Mouse (Mus musculus) liver, adult 10 weeks (tissue): Measurements from ENCODE around the gene Ankrd35. TPM values are rescaled to one million over a fixed set of nuclear protein-coding genes. Genes with fewer than 3 reads are reported as not detected.

Experiments used
- polyA plus RNA-seq: library from polyadenylated mRNA; stranded (reverse); fragments of 350-450 nt; fragmentation: Illumina TruSeq; extraction: RNeasy Lipid Tissue Mini Kit (QIAGEN cat#74804); gene quantifications from one replicate; pipeline ENCODE4 v1.2.3, GENCODE M21; 2014; ENCODE audit warnings: low read depth, low replicate concordance

The Ankrd35 gene
- not detected for polyA plus RNA-seq

GRCm38 (mm10) chr3:96669727-96670468 lies at the start of gene Ankrd35:
Ankrd35 (plus strand) TSS chr3:96670131.

DNA sequence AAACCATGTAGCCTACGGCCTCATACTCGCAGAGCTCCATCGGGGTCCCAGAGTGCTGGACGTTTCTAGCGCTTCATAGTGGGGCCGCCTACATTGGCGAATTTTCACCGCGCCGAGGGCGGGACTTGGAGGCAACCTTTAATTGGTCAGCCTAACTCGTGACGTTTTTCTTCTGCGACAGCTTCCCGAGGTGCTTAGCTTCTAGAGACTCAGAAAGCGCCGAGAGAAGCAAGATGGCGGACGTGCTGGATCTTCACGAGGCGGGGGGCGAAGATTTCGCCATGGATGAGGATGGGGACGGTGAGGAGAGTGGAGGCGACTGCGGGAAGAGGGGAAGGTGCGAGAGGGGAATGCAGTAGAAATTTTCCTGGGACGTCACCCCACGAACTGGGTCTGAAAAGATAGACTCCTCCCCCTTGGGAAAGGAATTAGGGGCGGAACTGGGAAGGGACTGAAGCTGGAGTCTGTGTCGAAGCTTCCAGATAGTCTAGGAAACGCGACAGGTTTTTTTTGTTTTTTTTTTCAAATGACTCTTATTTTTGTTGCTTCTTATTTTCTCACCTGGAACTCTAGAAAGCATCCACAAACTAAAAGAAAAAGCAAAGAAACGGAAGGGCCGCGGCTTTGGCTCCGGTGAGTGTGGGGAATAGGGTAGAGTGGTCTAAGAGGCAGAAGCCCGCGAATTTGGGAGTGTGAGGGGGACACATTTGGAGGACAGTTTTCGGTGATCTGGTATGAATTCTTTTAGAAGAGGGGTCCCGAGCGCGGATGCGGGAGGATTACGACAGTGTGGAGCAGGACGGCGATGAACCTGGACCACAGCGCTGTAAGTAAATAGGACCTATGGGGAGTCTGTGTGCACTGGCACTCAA lies 40.0 kb upstream of the Ankrd35 start, which contains the start of gene Rbm8a:
Rbm8a (plus strand) TSS at position 205 of the 872 bp plus-strand sequence.

DNA sequence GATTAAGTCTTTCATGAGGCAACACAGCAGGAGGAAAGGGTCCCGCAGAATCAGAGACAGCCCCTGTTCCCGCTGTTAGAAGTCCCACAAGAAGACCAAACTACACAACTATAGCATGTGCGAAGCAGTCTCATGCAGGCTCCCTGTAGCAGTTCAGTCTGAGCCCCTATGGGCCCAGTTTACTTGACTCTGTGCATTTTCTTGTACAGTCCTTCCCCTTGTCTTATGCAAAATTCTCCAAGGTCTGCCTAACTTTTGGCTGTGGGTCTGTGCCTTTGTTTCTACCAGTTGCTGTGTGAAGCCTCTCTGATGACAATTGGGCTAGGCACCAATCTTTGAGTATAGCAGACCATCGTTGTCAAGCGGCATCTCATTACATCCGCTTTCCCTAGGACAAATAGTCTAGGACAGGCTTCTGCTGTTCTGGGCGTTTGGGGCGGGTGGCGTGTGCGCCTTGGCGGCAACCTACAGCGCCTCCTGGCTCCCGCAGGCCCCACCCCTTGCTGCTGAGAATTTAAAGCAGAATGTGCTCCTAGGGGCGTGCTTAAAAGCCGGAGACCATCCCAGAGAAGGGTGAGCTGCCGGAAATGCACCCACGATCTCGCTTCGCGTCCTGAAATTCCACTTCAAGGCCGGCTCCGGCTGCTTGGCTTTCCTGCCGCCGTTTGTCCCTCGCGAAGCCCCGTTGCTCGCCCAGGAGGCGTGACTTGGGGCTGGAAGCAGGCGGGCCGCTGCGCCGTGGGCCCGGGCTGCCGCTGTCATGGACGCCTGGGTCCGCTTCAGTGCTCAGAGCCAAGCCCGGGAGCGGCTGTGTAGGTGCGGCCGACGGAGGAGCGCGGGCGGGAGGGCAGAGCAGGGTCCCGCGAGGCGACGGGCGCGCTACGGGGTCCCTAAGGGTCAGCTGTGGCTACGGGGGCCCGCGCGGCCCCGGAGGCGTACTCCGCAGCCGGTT lies 34.7 kb upstream of the Ankrd35 start, which contains the start of the genes Pex11b and Gm42957:
Pex11b (plus strand) TSS at position 449 of the 952 bp plus-strand sequence.
Gm42957 (plus strand) TSS at position 547 of the 952 bp plus-strand sequence.

DNA sequence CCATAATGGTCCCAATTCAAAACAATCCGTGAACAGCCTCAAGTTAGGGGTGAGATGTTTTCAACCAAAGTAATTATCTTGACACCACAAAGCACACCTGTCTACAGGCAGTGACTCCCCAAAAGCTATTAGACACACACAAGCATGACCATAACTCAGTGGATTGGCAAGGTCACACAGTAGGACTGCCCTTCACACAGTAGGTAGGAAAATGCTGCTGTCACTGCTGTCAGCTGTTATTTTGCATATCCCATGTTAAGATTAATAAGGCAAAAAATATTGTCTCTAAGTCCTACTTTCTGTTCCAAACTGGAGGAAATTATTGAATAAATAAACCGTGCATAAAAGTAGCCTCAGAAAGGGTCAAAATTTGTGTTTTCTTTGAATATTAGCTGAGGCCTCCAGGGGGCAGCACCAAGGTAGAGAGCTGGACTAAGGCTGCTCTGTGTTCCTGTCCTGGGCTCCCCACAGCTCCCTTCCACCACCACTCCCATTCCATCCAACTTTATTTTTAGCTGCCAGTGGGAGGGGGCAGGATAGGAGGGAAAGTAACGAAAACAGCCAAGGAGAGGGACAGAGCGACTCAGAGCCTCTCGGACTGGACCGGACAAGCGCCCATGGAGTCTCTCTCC lies 24.8 kb upstream of the Ankrd35 start, which contains the start of gene Itga10:
Itga10 (plus strand) TSS at position 567 of the 632 bp plus-strand sequence.

DNA sequence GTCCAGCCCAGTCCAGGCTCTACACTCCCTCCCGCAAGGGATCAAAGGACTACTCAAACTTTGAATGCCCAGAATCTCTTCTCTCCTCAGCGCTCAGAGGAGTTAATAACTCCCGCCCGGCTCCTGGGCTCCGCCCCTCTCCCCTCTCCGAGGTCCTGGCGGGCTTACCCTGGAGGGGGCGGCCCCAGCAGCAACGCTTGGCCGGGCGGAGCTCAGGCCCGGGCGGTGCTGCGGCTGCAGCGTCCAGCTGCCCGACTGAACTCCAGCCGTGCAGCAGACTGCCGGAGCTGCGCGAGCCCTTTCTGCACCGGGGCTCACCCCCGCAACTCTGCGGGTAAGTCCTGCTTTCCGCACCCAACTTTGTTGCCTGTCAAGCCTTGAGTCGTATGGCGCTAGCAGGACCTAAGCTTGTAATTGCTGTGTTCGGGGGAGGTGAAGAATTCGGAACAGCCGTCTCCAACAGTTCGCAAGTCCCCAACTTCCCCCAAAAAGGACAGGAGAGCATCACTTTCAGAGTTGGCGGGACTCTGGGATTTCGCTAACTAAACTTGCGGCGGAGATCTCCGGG lies 26.4 kb downstream of the Ankrd35 start, which contains the start of gene Pias3:
Pias3 (plus strand) TSS at position 187 of the 568 bp plus-strand sequence.

DNA sequence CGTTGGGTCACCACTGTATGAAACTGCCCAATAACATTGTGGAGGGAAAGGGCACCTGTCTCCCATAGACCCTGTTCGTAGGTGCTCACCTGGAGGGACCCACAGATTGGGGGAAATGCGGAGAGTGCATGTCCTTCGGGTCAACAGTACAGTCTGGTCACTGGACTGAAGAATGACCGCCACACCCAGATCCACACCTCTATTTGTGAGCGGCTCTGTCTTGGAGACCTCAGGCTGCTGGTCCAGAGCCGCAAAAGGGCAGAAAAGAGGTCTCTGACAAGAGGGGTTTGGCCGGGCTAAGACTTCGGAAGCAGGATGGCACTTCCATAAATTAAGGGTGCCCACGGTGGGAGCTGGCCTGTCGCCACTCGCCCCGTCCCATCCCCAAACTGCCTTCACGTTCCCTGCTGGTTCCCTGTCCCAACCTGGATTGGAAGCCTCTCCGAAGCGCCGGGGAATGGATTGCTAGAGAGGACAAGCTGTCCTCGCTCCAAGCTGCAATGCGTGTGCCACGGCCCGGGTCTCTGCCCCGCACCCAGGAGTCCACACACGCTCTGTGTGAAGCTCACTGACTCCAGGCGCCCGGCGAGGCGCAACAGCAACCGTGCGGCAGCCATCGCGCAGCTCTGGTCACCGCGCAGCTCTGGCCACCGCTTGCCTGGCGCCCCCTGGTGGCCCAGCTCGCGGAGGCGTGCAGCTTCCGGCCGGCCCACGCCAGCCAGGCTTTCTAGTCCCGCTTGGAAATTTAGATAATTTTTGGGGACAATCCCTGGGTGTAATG lies 38.2 kb downstream of the Ankrd35 start, which contains the start of gene Nudt17:
Nudt17 (minus strand) TSS at position 660 of the 781 bp plus-strand sequence.

GRCm38 (mm10) chr3:96727343-96727827 lies 57.5 kb downstream of the Ankrd35 start, which contains the start of the genes Polr3c and Rnf115:
Polr3c (minus strand) TSS chr3:96727628.
Rnf115 (plus strand) TSS chr3:96727664.

Other genes with a start within 250 kb of the Ankrd35 start
- not detected for gene BC107364, start 217.8 kb upstream of the Ankrd35 start, polyA plus RNA-seq
- gene Hfe2, start 145.0 kb upstream of the Ankrd35 start, polyA plus RNA-seq, result 65.1 TPM
- 30.9 TPM for gene Txnip, start 112.2 kb upstream of the Ankrd35 start, polyA plus RNA-seq
- gene Gm16253, start 93.1 kb upstream of the Ankrd35 start, polyA plus RNA-seq, result not detected
- 22.8 TPM for gene Polr3gl, start 76.0 kb upstream of the Ankrd35 start, polyA plus RNA-seq
- gene Ankrd34a, start 73.5 kb upstream of the Ankrd35 start, polyA plus RNA-seq, result not detected
- gene Lix1l, start 69.0 kb upstream of the Ankrd35 start, polyA plus RNA-seq, result 3.8 TPM
- gene Rbm8a, start 40.2 kb upstream of the Ankrd35 start, polyA plus RNA-seq, result 21.6 TPM
- 14.7 TPM for gene Pex11b, start 34.8 kb upstream of the Ankrd35 start, polyA plus RNA-seq
- gene Gm42957, start 34.7 kb upstream of the Ankrd35 start, polyA plus RNA-seq, result not detected
- 0.26 TPM for gene Itga10, start 24.5 kb upstream of the Ankrd35 start, polyA plus RNA-seq
- gene Pias3, start 26.3 kb downstream of the Ankrd35 start, polyA plus RNA-seq, result 2.7 TPM
- gene Nudt17, start 38.4 kb downstream of the Ankrd35 start, polyA plus RNA-seq, result not detected
- 11.7 TPM for gene Polr3c, start 57.5 kb downstream of the Ankrd35 start, polyA plus RNA-seq
- 65.2 TPM for gene Rnf115, start 57.5 kb downstream of the Ankrd35 start, polyA plus RNA-seq
- gene Pdzk1, start 159.2 kb downstream of the Ankrd35 start, polyA plus RNA-seq, result 28.7 TPM
- gene Cd160, start 159.2 kb downstream of the Ankrd35 start, polyA plus RNA-seq, result 0.48 TPM
- gene Gja5, start 234.6 kb downstream of the Ankrd35 start, polyA plus RNA-seq, result 0.32 TPM
- gene Gpr89, start 235.2 kb downstream of the Ankrd35 start, polyA plus RNA-seq, result 11.7 TPM